Mouse (Mus musculus) MEL (cell line): ENCODE results near the gene Sema5a. TPM values are rescaled to one million over a fixed set of nuclear protein-coding genes. Genes with fewer than 3 reads are reported as not detected.

ENCODE experiments used
- DNase-seq: peaks from one replicate; pipeline ENCODE4 v3.0.0; 2011; ENCODE audit warnings: low read depth, low spot score
- H3K27ac ChIP-seq: 2 replicates; pipeline ENCODE4 v1.5.1; 2012; ENCODE audit warnings: low read depth, mild to moderate bottlenecking, control low read depth, low read length, moderate library complexity; ENCODE audit not compliant: control insufficient read depth
- H3K27me3 ChIP-seq, 2 experiments: fragments of 150-350 bp in 1 of 2; sonication (generic) in 1 of 2; 2 replicates each; pipeline ENCODE4 v1.6.1; 2012; ENCODE audit warnings: low read length in 2 of 2, mild to moderate bottlenecking in 2 of 2, improper control_type of control experiment in 1 of 2, moderate library complexity in 1 of 2; ENCODE audit not compliant: insufficient read depth in 2 of 2, control insufficient read depth in 1 of 2
- H3K36me3 ChIP-seq, 2 experiments: 2 replicates each; pipeline ENCODE4 v1.6.1; 2012 to 2014; ENCODE audit warnings: low read length in 2 of 2, improper control_type of control experiment in 1 of 2, inconsistent platforms in 1 of 2, mild to moderate bottlenecking in 1 of 2; ENCODE audit not compliant: insufficient read depth in 2 of 2, control insufficient read depth in 1 of 2
- H3K4me1 ChIP-seq, 2 experiments: fragments of 150-350 bp in 1 of 2; sonication (generic) in 1 of 2; 2 replicates each; pipeline ENCODE4 v1.6.1; 2012; ENCODE audit warnings: low read length in 2 of 2, improper control_type of control experiment in 1 of 2, mild to moderate bottlenecking in 1 of 2; ENCODE audit not compliant: insufficient read depth in 2 of 2, control insufficient read depth in 1 of 2
- H3K4me3 ChIP-seq, 2 experiments: fragments of 150-350 bp in 1 of 2; sonication (generic) in 1 of 2; 2 replicates each; pipeline ENCODE4 v1.5.1; 2012; ENCODE audit warnings: low read depth in 2 of 2, low read length in 2 of 2, mild to moderate bottlenecking in 2 of 2, moderate library complexity in 2 of 2, control low read depth in 1 of 2, improper control_type of control experiment in 1 of 2; ENCODE audit not compliant: control insufficient read depth in 1 of 2, insufficient read depth in 1 of 2
- H3K79me2 ChIP-seq: 2 replicates; pipeline ENCODE4 v1.6.1; 2012; ENCODE audit warnings: mild to moderate bottlenecking, low read length, moderate library complexity; ENCODE audit not compliant: control insufficient read depth, poor library complexity, insufficient read depth
- H3K9ac ChIP-seq: 2 replicates; pipeline ENCODE4 v1.6.1; 2012; ENCODE audit warnings: low read depth, mild to moderate bottlenecking, control low read depth, low read length, moderate library complexity; ENCODE audit not compliant: control insufficient read depth, poor library complexity, severe bottlenecking
- H3K9me3 ChIP-seq: fragments of 150-350 bp; sonication (generic); replicated peaks from 2 replicates; pipeline ENCODE4 v1.6.1; 2012; ENCODE audit warnings: mild to moderate bottlenecking, low read length, improper control_type of control experiment, moderate library complexity; ENCODE audit not compliant: insufficient read depth
- CHD1 ChIP-seq: IDR thresholded peaks from 2 replicates; pipeline ENCODE4 v1.6.1; 2012; ENCODE audit warnings: low read depth, mild to moderate bottlenecking, inconsistent platforms, low read length, improper control_type of control experiment
- ELF1 ChIP-seq: IDR thresholded peaks from 2 replicates; pipeline ENCODE4 v1.6.1; 2014; ENCODE audit warnings: low read depth, mild to moderate bottlenecking, inconsistent platforms, low read length, improper control_type of control experiment, moderate library complexity
- EP300 ChIP-seq, 2 experiments: IDR thresholded peaks; 2 replicates each; pipeline ENCODE4 v1.6.1; 2011; ENCODE audit warnings: improper control_type of control experiment in 2 of 2, low read length in 2 of 2, low read depth in 1 of 2, mild to moderate bottlenecking in 1 of 2
- ETS1 ChIP-seq: IDR thresholded peaks from 2 replicates; pipeline ENCODE4 v1.6.1; 2012; ENCODE audit warnings: low read depth, mild to moderate bottlenecking, inconsistent platforms, low read length, improper control_type of control experiment, moderate library complexity
- GATA1 ChIP-seq: IDR thresholded peaks from 2 replicates; pipeline ENCODE4 v1.6.1; 2011; ENCODE audit warnings: low read depth, low read length, improper control_type of control experiment
- KAT2A ChIP-seq: conservative IDR thresholded peaks from 2 replicates; pipeline ENCODE4 v1.6.1; 2012; ENCODE audit warnings: low read depth, low read length, improper control_type of control experiment, inconsistent platforms
- MAZ ChIP-seq: IDR thresholded peaks from 2 replicates; pipeline ENCODE4 v1.6.1; 2012; ENCODE audit warnings: low read depth, mild to moderate bottlenecking, inconsistent platforms, low read length, improper control_type of control experiment
- MEF2A ChIP-seq: IDR thresholded peaks from 2 replicates; pipeline ENCODE4 v1.6.1; 2014; ENCODE audit warnings: low read depth, mild to moderate bottlenecking, inconsistent platforms, low read length, improper control_type of control experiment; ENCODE audit not compliant: poor library complexity, insufficient replicate concordance, severe bottlenecking; ENCODE audit errors: extremely low read depth
- MYB ChIP-seq: IDR thresholded peaks from 2 replicates; pipeline ENCODE4 v1.6.1; 2011; ENCODE audit warnings: mild to moderate bottlenecking, low read depth, low read length, improper control_type of control experiment
- MYC ChIP-seq: IDR thresholded peaks from 2 replicates; pipeline ENCODE4 v1.6.1; 2011; ENCODE audit warnings: low read depth, mild to moderate bottlenecking, low read length, improper control_type of control experiment, moderate library complexity
- NRF1 ChIP-seq: IDR thresholded peaks from 2 replicates; pipeline ENCODE4 v1.6.1; 2014; ENCODE audit warnings: low read depth, mild to moderate bottlenecking, inconsistent platforms, low read length, improper control_type of control experiment, moderate library complexity; ENCODE audit not compliant: poor library complexity, insufficient read depth, severe bottlenecking
- POLR2A ChIP-seq, 2 experiments: IDR thresholded peaks; 2 replicates each; pipeline ENCODE4 v1.6.1; 2011 to 2012; ENCODE audit warnings: low read length in 2 of 2, mild to moderate bottlenecking in 2 of 2, control low read depth in 1 of 2, improper control_type of control experiment in 1 of 2, low read depth in 1 of 2, moderate library complexity in 1 of 2; ENCODE audit not compliant: control insufficient read depth in 1 of 2, insufficient read depth in 1 of 2, poor library complexity in 1 of 2
- RAD21 ChIP-seq: IDR thresholded peaks from 2 replicates; pipeline ENCODE4 v1.6.1; 2011; ENCODE audit warnings: mild to moderate bottlenecking, low read depth, low read length, improper control_type of control experiment
- RCOR1 ChIP-seq: IDR thresholded peaks from 2 replicates; pipeline ENCODE4 v1.6.1; 2012; ENCODE audit warnings: low read depth, mild to moderate bottlenecking, inconsistent platforms, low read length, improper control_type of control experiment
- SMC3 ChIP-seq: IDR thresholded peaks from 2 replicates; pipeline ENCODE4 v1.6.1; 2011; ENCODE audit warnings: low read depth, low read length, improper control_type of control experiment
- TBP ChIP-seq: IDR thresholded peaks from 2 replicates; pipeline ENCODE4 v1.8.0; 2011; ENCODE audit warnings: low read depth, low read length, improper control_type of control experiment
- TCF12 ChIP-seq: IDR thresholded peaks from 2 replicates; pipeline ENCODE4 v1.6.1; 2014; ENCODE audit warnings: low read depth, mild to moderate bottlenecking, inconsistent platforms, low read length, improper control_type of control experiment, moderate library complexity
- USF2 ChIP-seq, 2 experiments: IDR thresholded peaks; 2 replicates each; pipeline ENCODE4 v1.6.1; 2011 to 2012; ENCODE audit warnings: improper control_type of control experiment in 2 of 2, low read length in 2 of 2, borderline replicate concordance in 1 of 2, inconsistent platforms in 1 of 2, low read depth in 1 of 2, mild to moderate bottlenecking in 1 of 2; ENCODE audit not compliant: insufficient read depth in 1 of 2
- ZC3H11A ChIP-seq: IDR thresholded peaks from 2 replicates; pipeline ENCODE4 v1.6.1; 2012; ENCODE audit warnings: low read depth, mild to moderate bottlenecking, inconsistent platforms, low read length, improper control_type of control experiment
- ZKSCAN1 ChIP-seq: IDR thresholded peaks from 2 replicates; pipeline ENCODE4 v1.6.1; 2012; ENCODE audit warnings: low read depth, mild to moderate bottlenecking, inconsistent platforms, low read length, improper control_type of control experiment, moderate library complexity
- ZNF384 ChIP-seq: IDR thresholded peaks from 2 replicates; pipeline ENCODE4 v1.6.1; 2012; ENCODE audit warnings: low read depth, mild to moderate bottlenecking, inconsistent platforms, low read length, improper control_type of control experiment
- polyA plus RNA-seq, 2 experiments: library from polyadenylated mRNA; stranded (reverse) in 1 of 2; unstranded in 1 of 2; fragments of >175 nt in 1 of 2; fragments of >200 nt in 1 of 2; gene quantifications; 2 replicates each; pipeline versions ENCODE4 v1.2.1 to v1.2.4; 2012; ENCODE audit warnings: low replicate concordance in 2 of 2, low read depth in 1 of 2; ENCODE audit not compliant: insufficient read length in 2 of 2, insufficient read depth in 1 of 2, missing spikeins in 1 of 2
- total RNA-seq: library from RNA; depleted of rRNA; stranded (reverse); fragments of 300-350 nt; gene quantifications from 2 replicates; pipeline ENCODE4 v1.2.3, GENCODE M21; 2012

Gene Sema5a
- total and polyA plus RNA-seq, 3 experiments: not detected

DNA sequence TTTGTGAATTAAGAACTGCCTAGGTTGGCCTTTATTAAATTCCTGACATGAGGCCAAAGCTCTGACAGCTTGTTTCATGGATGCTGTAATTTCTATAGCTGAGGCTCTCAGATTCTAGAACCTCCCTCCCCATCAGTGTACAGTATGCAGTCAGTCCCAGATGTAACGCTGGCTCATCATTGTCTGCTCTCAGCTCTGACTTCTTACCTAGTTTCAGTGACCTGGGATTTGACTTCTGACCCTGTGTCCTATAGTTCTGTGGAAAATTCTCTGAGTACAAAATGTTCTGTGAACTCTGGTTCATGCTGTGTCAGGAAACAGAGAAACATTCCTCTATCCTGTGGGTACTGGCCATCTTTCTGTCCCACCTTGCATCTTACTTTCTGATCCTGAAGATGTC lies 346.0 kb downstream of the Sema5a start:
- no peaks in the 10 kb centered on the region for H3K36me3 ChIP-seq
- H3K79me2 ChIP-seq: no peaks in the 10 kb centered on the region
- no peak for TF ChIP-seq KAT2A
- no peak for TF ChIP-seq MAZ
- TF ChIP-seq SMC3: no peak
- TF ChIP-seq MYB: no peak
- no peak for TF ChIP-seq ZKSCAN1
- no peak for TF ChIP-seq ZC3H11A
- TF ChIP-seq ZNF384: no peak
- no peak for TF ChIP-seq TBP
- TF ChIP-seq RAD21: no peak
- TF ChIP-seq ETS1: no peak
- TF ChIP-seq RCOR1: no peak
- no peak for TF ChIP-seq POLR2A (IDR thresholded peaks at IDR 0.05; ENCODE audit: control insufficient read depth in 1 of 2, insufficient read depth in 1 of 2, low read depth in 1 of 2, low read length in 2 of 2, poor library complexity in 1 of 2)
- no peak for TF ChIP-seq MEF2A
- no peak for TF ChIP-seq TCF12
- H3K9me3 ChIP-seq: no peaks in the 10 kb centered on the region
- no peaks in the 10 kb centered on the region for H3K27me3 ChIP-seq
- no peak overlapping the region for H3K9ac ChIP-seq
- H3K4me3 ChIP-seq: no peak overlapping the region
- no peaks in the 10 kb centered on the region for H3K4me1 ChIP-seq
- H3K27ac ChIP-seq: no peak overlapping the region
- DNase-seq: no peak

DNA sequence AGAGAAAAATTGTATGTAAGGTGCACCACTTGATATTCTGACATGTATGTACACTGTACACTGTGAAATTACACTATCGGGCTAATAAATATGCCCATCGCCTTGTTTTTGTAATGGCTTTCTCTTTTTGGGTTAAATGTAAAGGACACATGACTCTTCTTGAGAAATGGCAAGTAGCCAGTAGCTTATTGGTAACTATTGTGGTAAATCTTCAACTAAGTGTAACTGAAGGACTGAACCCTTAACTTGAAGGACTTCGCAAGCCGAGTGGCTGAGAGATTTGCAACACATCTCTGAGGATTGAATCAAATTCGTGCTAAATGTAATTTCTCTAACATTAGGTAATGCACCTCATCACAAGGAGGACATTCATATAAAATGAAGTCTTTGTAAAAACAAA lies 349.1 kb downstream of the Sema5a start:
- DNase-seq: no peak
- Histone ChIP-seq H3K36me3 (no peaks in the 10 kb centered on the region), H3K27me3 (no peaks in the 10 kb centered on the region), H3K79me2 (no peaks in the 10 kb centered on the region), H3K4me3 (no peak overlapping the region), H3K9me3 (no peaks in the 10 kb centered on the region), H3K4me1 (no peaks in the 10 kb centered on the region), H3K9ac (no peak overlapping the region), H3K27ac (no peak overlapping the region)
- TF ChIP-seq ELF1: no peak
- no peak for TF ChIP-seq SMC3
- no peak for TF ChIP-seq RCOR1
- no peak for TF ChIP-seq GATA1
- no peak for TF ChIP-seq TBP
- TF ChIP-seq NRF1: no peak
- no peak for TF ChIP-seq MYC
- TF ChIP-seq EP300 (IDR thresholded peaks at IDR 0.05; ENCODE audit: low read depth in 1 of 2, low read length in 2 of 2): no peak
- TF ChIP-seq CHD1: no peak
- no peak for TF ChIP-seq USF2 (IDR thresholded peaks at IDR 0.05; ENCODE audit: borderline replicate concordance in 1 of 2, insufficient read depth in 1 of 2, low read depth in 1 of 2, low read length in 2 of 2)
- TF ChIP-seq ZC3H11A: no peak
